ENCODE assay signal across 8 mouse cellular contexts in the genomic region with DNA sequence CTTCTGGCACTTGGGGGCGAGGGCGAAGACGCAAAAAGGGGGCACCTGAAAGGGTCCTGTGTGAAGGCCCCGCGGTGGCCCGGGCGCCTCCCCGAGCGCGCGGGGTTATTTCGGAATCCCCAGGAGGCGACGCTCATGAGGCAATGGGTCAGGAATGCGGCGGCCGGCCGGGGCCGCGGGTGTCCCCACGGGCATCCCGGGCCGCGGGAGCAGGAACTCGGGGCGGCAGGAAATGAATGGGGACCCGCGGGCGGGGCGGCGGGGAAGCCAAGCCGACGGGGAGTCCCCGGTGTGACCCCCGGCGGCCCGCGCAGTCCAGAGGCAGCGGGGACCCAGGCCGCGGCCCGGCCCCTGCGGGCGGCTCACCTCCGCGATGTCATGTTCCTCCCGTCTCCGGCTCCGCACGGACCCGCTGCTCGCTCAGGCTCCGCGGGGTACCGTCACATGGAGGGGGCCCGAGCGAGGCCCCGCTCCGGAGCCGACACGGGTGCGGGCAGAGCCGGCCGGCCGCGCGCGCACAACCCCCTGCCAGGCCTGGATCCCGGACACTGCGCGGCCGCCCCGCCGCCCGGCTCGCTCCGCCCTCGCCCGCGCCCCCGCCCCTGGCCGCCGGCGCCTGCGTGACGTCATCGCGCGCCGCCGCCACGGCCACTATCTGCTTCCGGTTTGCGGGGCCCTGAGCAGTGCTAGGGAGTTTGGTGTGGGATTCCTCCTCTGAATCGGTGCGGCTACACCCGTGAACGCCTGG. TPM values are rescaled to one million over a fixed set of nuclear protein-coding genes. Genes with fewer than 3 reads are reported as not detected.
A peak's percentile ranks its signal among the peaks of the same experiment; 100 is the strongest.
DNase-seq lines count a peak whose midpoint lies in the region; ATAC-seq and TF ChIP-seq lines count a peak whose summit lies in the region.

A gene (minus strand): TSS at position 562 of the 748 bp plus-strand sequence.

- no peaks in the 10 kb centered on the region for H3K27me3 ChIP-seq in Patski
- H3K27me3 ChIP-seq in hindbrain, embryonic 12.5 days, result no peaks in the 10 kb centered on the region

- H3K9me3 ChIP-seq in hindbrain, embryonic 12.5 days (replicated peaks), result no peaks in the 10 kb centered on the region

- CTCF ChIA-PET in Patski (lab: Charles Lee), result interaction anchor here (1.9 kb wide), 1 partner anchor 12 kb away, joined by 6 read pairs; no protein-coding TSS in a partner anchor

- peaks cover 48% of the 10 kb centered on the region for H3K79me2 ChIP-seq in macrophage (ENCODE audit: inconsistent target)

- peaks cover 39% of the 10 kb centered on the region for H3K4me1 ChIP-seq in hindbrain, embryonic 12.5 days

- POLR2A ChIA-PET in Patski (lab: Charles Lee), result interaction anchor here (0.7 to 1.9 kb wide), 5 partner anchors 11 to 31 kb away, joined by 3 to 5 read pairs (median 3); no protein-coding TSS in a partner anchor

- peak within 1 kb of the TSS; percentile 92 for H3K4me3 ChIP-seq in hindbrain, embryonic 12.5 days
- peak within 1 kb of the TSS; percentile 59 for H3K4me3 ChIP-seq in macrophage (ENCODE audit: inconsistent target)

- in situ Hi-C loops in Patski (cut with MboI; ENCODE audit: low pct_unique_long_range_greater_than_20kb), result loop anchor here (25.0 kb wide), 1 partner anchor 679 kb away; a partner anchor contains a TSS

- H3K4me2 ChIP-seq in hindbrain, embryonic 12.5 days (replicated peaks), result peak within 1 kb of the TSS; percentile 85

- DNase-seq in Patski (ENCODE audit: low read depth, low spot score), result no peak
- DNase-seq in cerebellum, postnatal 10 days, result peak; percentile 94 to 96
- DNase-seq in frontal cortex, postnatal 14 days (ENCODE audit: low spot score in 2 of 2), result peak; percentile 55 to 68
- DNase-seq in layer of hippocampus, postnatal 36 days, result peak; percentile 75 to 77
- DNase-seq in retina, postnatal 7 days (ENCODE audit: low read depth, low spot score), result peak; percentile 79
- peak; percentile 73 to 75 for DNase-seq in urinary bladder, adult 18-20 months (ENCODE audit: low spot score in 2 of 2)

- no peak for TF ChIP-seq CTCF in Patski (IDR thresholded peaks at IDR 0.05)

- H3K9ac ChIP-seq in hindbrain, embryonic 12.5 days, result peak within 1 kb of the TSS; percentile 95

- WGBS in hindbrain, embryonic 12.5 days, result under 1% methylated on average over 91 of the region's 98 CpGs
- WGBS in macrophage (ENCODE audit: missing documents), result under 1% methylated on average over 92 of the region's 98 CpGs

- H3K36me3 ChIP-seq in hindbrain, embryonic 12.5 days, result no peaks in the 10 kb centered on the region
- H3K36me3 ChIP-seq in macrophage (ENCODE audit: inconsistent target), result no peaks in the 10 kb centered on the region

- ATAC-seq in Patski, result peak; percentile 77
- peak; percentile 93 for ATAC-seq in hindbrain, embryonic 12.5 days (ENCODE audit: low FRiP score)

- peak within 1 kb of the TSS; percentile 80 for H3K27ac ChIP-seq in hindbrain, embryonic 12.5 days
- peak within 1 kb of the TSS; percentile 55 for H3K27ac ChIP-seq in macrophage

RNA-seq across cellular contexts. Expression of the gene that starts here (rescaled TPM):
- polyA plus RNA-seq in Patski (2021) (131 TPM), macrophage (2018) (29.4 to 39.8 TPM (median 36.3 TPM) in 3 replicates)
- 21.4 and 22.7 TPM in 2 replicates for polyA plus RNA-seq in hindbrain, embryonic 12.5 days (2016; fragmentation: Nextera tagmentation; extraction: Ambion mirVana)
- total RNA-seq in layer of hippocampus, postnatal 36 days (2021), result 10 to 100 TPM; 96.8 to 96.9 TPM
- total RNA-seq in macrophage (2018; cell fraction: chromatin; rRNA removed), result 10 to 100 TPM; 19.4 to 55.1 (median 27.6) TPM
- total RNA-seq in macrophage (2018; cell fraction: cytosol; rRNA removed), result 10 to 100 TPM; 31.3 to 51.3 (median 40.8) TPM
- total RNA-seq in macrophage (2018; cell fraction: nucleus; rRNA removed), result 10 to 100 TPM; 30.4 to 52.2 (median 37.9) TPM
